Mouse (Mus musculus): ENCODE data around the gene Slc17a9. TPM values are rescaled to one million over a fixed set of nuclear protein-coding genes. Genes with fewer than 3 reads are reported as not detected.

Slc17a9 gene
- polyA plus RNA-seq, 1 experiment = 0.04 TPM

GRCm38 (mm10) chr2:180756786-180757185, 31.7 kb downstream of the Slc17a9 start:
- Histone ChIP-seq H3K36me3 (ENCODE audit: control insufficient read depth, insufficient read depth) (no peaks in the 10 kb centered on the region), H3K4me3 (ENCODE audit: insufficient read depth, poor library complexity, severe bottlenecking) (no peak overlapping the region), H3ac (ENCODE audit: control insufficient read depth, insufficient read length, low read depth) (no peak overlapping the region), H3K79me3 (ENCODE audit: low read depth) (no peaks in the 10 kb centered on the region), H3K79me2 (ENCODE audit: control insufficient read depth, insufficient read depth) (no peaks in the 10 kb centered on the region), H3K27me3 (ENCODE audit: control insufficient read depth, insufficient read depth, insufficient read length) (peaks cover 28% of the 10 kb centered on the region)
- TF ChIP-seq FOSL1 (IDR thresholded peaks at IDR 0.05; ENCODE audit: insufficient read depth, low read length, poor library complexity, severe bottlenecking) = no peak
- no peak for TF ChIP-seq MYOG (IDR thresholded peaks at IDR 0.05; ENCODE audit: control insufficient read depth, extremely low read depth, insufficient read length)
- TF ChIP-seq CEBPB (IDR thresholded peaks at IDR 0.05; ENCODE audit: low read depth) = no peak
- TF ChIP-seq MYOD1 (IDR thresholded peaks at IDR 0.05; ENCODE audit: control insufficient read depth, insufficient read length, low read depth) = no peak
- TF ChIP-seq USF1 (IDR thresholded peaks at IDR 0.05; ENCODE audit: low read depth) = no peak
- no peak for TF ChIP-seq CTCF (IDR thresholded peaks at IDR 0.05; ENCODE audit: control insufficient read depth, insufficient read depth, insufficient read length)
- TF ChIP-seq MAX (IDR thresholded peaks at IDR 0.05) = no peak

DNA sequence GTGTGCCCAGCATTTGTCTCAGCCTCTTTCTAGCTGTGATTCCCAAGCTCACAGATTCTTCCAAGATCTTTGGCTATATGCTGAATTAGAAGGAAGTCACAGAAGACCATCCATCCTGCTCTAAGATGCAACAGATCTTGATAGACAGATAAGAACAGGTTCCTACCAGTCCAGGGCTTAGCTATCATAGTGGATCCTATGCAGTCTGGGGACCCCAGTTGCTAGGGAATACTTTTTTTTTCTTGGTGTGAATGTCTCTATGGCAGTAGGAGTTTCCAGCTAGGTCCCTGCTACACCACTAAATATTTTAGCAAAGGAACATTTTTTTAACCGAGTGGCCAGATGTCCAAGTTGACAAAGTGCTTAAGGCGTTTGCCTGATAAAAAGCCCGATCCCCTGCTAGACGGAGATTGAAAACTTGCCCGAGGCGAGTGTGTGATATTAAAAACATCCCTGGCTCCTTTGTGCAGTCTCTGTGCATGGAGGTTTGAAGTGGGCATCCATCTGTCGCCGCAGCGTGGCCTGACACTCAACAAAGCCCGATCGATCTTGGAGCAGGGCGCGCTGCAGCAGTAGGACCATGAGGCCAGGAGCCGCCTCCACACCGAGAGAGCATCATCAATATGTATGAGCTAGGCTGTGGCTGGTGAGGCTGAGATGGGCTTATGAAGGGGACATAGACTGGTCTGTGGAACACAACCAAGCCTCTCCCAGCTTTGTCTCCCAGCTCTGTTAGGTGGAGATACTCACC, 33.6 kb downstream of the Slc17a9 start:
- no peak overlapping the region for H3K4me3 ChIP-seq (ENCODE audit: insufficient read depth, poor library complexity, severe bottlenecking)
- no peaks in the 10 kb centered on the region for H3K79me2 ChIP-seq (ENCODE audit: control insufficient read depth, insufficient read depth)
- TF ChIP-seq CTCF (IDR thresholded peaks at IDR 0.05; ENCODE audit: control insufficient read depth, insufficient read depth, insufficient read length) (no peak), FOSL1 (IDR thresholded peaks at IDR 0.05; ENCODE audit: insufficient read depth, low read length, poor library complexity, severe bottlenecking) (no peak), USF1 (IDR thresholded peaks at IDR 0.05; ENCODE audit: low read depth) (no peak), MYOG (IDR thresholded peaks at IDR 0.05; ENCODE audit: control insufficient read depth, extremely low read depth, insufficient read length) (no peak), MYOD1 (IDR thresholded peaks at IDR 0.05; ENCODE audit: control insufficient read depth, insufficient read length, low read depth) (no peak)
- no peak overlapping the region for H3ac ChIP-seq (ENCODE audit: control insufficient read depth, insufficient read length, low read depth)
- peaks cover 24% of the 10 kb centered on the region for H3K27me3 ChIP-seq (ENCODE audit: control insufficient read depth, insufficient read depth, insufficient read length)
- H3K79me3 ChIP-seq (ENCODE audit: low read depth) = no peaks in the 10 kb centered on the region
- H3K36me3 ChIP-seq (ENCODE audit: control insufficient read depth, insufficient read depth) = no peaks in the 10 kb centered on the region

GRCm38 (mm10) chr2:180764986-180765385, 39.9 kb downstream of the Slc17a9 start:
- no peaks in the 10 kb centered on the region for H3K36me3 ChIP-seq (ENCODE audit: control insufficient read depth, insufficient read depth)
- TF ChIP-seq CEBPB (IDR thresholded peaks at IDR 0.05; ENCODE audit: low read depth) (no peak), USF1 (IDR thresholded peaks at IDR 0.05; ENCODE audit: low read depth) (no peak), FOSL1 (IDR thresholded peaks at IDR 0.05; ENCODE audit: insufficient read depth, low read length, poor library complexity, severe bottlenecking) (no peak), MYOD1 (IDR thresholded peaks at IDR 0.05; ENCODE audit: control insufficient read depth, insufficient read length, low read depth) (no peak), MAX (IDR thresholded peaks at IDR 0.05) (no peak), CTCF (IDR thresholded peaks at IDR 0.05; ENCODE audit: control insufficient read depth, insufficient read depth, insufficient read length) (no peak), MYOG (IDR thresholded peaks at IDR 0.05; ENCODE audit: control insufficient read depth, extremely low read depth, insufficient read length) (no peak)
- no peaks in the 10 kb centered on the region for H3K79me3 ChIP-seq (ENCODE audit: low read depth)
- H3K4me3 ChIP-seq (ENCODE audit: insufficient read depth, poor library complexity, severe bottlenecking) = no peak overlapping the region
- H3K79me2 ChIP-seq (ENCODE audit: control insufficient read depth, insufficient read depth) = no peaks in the 10 kb centered on the region
- peaks cover 35% of the 10 kb centered on the region for H3K27me3 ChIP-seq (ENCODE audit: control insufficient read depth, insufficient read depth, insufficient read length)
- H3ac ChIP-seq (ENCODE audit: control insufficient read depth, insufficient read length, low read depth) = no peak overlapping the region

- no peaks in the 10 kb centered on the region for H3K79me3 ChIP-seq (ENCODE audit: low read depth)
- TF ChIP-seq CTCF (IDR thresholded peaks at IDR 0.05; ENCODE audit: control insufficient read depth, insufficient read depth, insufficient read length) (no peak), MYOG (IDR thresholded peaks at IDR 0.05; ENCODE audit: control insufficient read depth, extremely low read depth, insufficient read length) (no peak), FOSL1 (IDR thresholded peaks at IDR 0.05; ENCODE audit: insufficient read depth, low read length, poor library complexity, severe bottlenecking) (no peak), CEBPB (IDR thresholded peaks at IDR 0.05; ENCODE audit: low read depth) (no peak), MYOD1 (IDR thresholded peaks at IDR 0.05; ENCODE audit: control insufficient read depth, insufficient read length, low read depth) (no peak), MAX (IDR thresholded peaks at IDR 0.05) (no peak), USF1 (IDR thresholded peaks at IDR 0.05; ENCODE audit: low read depth) (no peak)
- H3ac ChIP-seq (ENCODE audit: control insufficient read depth, insufficient read length, low read depth) = no peak overlapping the region
Measured at GRCm38 (mm10) chr2:180765713-180766112, 40.6 kb downstream of the Slc17a9 start.

DNA sequence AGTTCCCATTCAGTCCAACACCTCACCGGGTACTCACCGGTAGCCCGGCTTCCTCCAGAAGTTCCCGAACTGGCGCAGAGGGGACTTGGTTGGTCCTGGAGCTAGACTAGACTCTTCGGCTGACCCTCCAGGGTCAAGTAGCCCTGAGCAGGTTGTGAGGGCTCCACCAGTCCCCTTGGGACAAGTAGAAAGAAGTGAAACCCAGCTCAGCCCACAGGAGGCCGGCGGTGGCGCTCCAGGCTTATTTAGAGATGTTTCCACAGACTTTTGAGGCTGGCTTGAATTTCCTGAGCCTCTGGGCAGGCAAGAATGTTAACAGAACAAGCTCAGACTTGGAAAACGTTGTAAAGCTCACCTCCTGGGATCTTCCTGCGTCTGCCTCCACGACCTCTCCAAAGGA, 50.2 kb downstream of the Slc17a9 start:
- Histone ChIP-seq H3K79me3 (ENCODE audit: low read depth) (no peaks in the 10 kb centered on the region), H3K79me2 (ENCODE audit: control insufficient read depth, insufficient read depth) (no peaks in the 10 kb centered on the region), H3ac (ENCODE audit: control insufficient read depth, insufficient read length, low read depth) (no peak overlapping the region), H3K4me3 (ENCODE audit: insufficient read depth, poor library complexity, severe bottlenecking) (no peak overlapping the region), H3K36me3 (ENCODE audit: control insufficient read depth, insufficient read depth) (no peaks in the 10 kb centered on the region), H3K27me3 (ENCODE audit: control insufficient read depth, insufficient read depth, insufficient read length) (peaks cover 66% of the 10 kb centered on the region)
- TF ChIP-seq MYOD1 (IDR thresholded peaks at IDR 0.05; ENCODE audit: control insufficient read depth, insufficient read length, low read depth) = no peak
- TF ChIP-seq MAX (IDR thresholded peaks at IDR 0.05) = no peak
- TF ChIP-seq USF1 (IDR thresholded peaks at IDR 0.05; ENCODE audit: low read depth) = no peak
- no peak for TF ChIP-seq CEBPB (IDR thresholded peaks at IDR 0.05; ENCODE audit: low read depth)

More at GRCm38 (mm10) chr2:180765713-180766112, 40.6 kb downstream of the Slc17a9 start:
- H3K79me2 ChIP-seq (ENCODE audit: control insufficient read depth, insufficient read depth) = no peaks in the 10 kb centered on the region
- H3K36me3 ChIP-seq (ENCODE audit: control insufficient read depth, insufficient read depth) = no peaks in the 10 kb centered on the region
- no peak overlapping the region for H3K4me3 ChIP-seq (ENCODE audit: insufficient read depth, poor library complexity, severe bottlenecking)
- H3K27me3 ChIP-seq (ENCODE audit: control insufficient read depth, insufficient read depth, insufficient read length) = peaks cover 40% of the 10 kb centered on the region

DNA sequence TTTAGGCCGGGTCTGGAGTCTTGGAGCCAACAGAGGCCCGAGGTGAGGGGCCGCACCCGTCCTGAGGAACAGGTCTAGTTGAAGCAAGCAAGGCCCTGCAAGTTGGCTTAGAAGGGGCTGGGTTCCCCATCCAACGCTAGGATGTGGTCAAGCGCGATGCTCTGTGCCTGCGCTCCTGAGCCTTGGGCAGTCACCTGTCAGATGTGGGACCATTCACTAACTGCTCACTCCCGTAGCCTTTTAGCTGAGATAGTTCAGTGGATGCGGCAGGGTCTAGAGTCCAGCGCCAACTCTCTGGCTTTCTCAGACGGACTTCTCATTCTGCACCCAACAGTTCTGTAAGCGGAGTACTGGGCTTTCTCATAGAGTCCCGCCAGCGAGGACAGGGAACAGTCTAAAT, 50.6 kb downstream of the Slc17a9 start:
- Histone ChIP-seq H3K27me3 (ENCODE audit: control insufficient read depth, insufficient read depth, insufficient read length) (peaks cover 62% of the 10 kb centered on the region), H3K4me3 (ENCODE audit: insufficient read depth, poor library complexity, severe bottlenecking) (no peak overlapping the region), H3K36me3 (ENCODE audit: control insufficient read depth, insufficient read depth) (no peaks in the 10 kb centered on the region), H3K79me3 (ENCODE audit: low read depth) (no peaks in the 10 kb centered on the region), H3ac (ENCODE audit: control insufficient read depth, insufficient read length, low read depth) (no peak overlapping the region), H3K79me2 (ENCODE audit: control insufficient read depth, insufficient read depth) (no peaks in the 10 kb centered on the region)
- TF ChIP-seq USF1 (IDR thresholded peaks at IDR 0.05; ENCODE audit: low read depth) (no peak), MYOD1 (IDR thresholded peaks at IDR 0.05; ENCODE audit: control insufficient read depth, insufficient read length, low read depth) (no peak), MYOG (IDR thresholded peaks at IDR 0.05; ENCODE audit: control insufficient read depth, extremely low read depth, insufficient read length) (no peak), FOSL1 (IDR thresholded peaks at IDR 0.05; ENCODE audit: insufficient read depth, low read length, poor library complexity, severe bottlenecking) (no peak), CEBPB (IDR thresholded peaks at IDR 0.05; ENCODE audit: low read depth) (no peak), CTCF (IDR thresholded peaks at IDR 0.05; ENCODE audit: control insufficient read depth, insufficient read depth, insufficient read length) (no peak), MAX (IDR thresholded peaks at IDR 0.05) (no peak)

Measured in C2C12 (cell line).